Mouse (Mus musculus): ENCODE measurements around the gene Spsb4.

Gene Spsb4

DNA sequence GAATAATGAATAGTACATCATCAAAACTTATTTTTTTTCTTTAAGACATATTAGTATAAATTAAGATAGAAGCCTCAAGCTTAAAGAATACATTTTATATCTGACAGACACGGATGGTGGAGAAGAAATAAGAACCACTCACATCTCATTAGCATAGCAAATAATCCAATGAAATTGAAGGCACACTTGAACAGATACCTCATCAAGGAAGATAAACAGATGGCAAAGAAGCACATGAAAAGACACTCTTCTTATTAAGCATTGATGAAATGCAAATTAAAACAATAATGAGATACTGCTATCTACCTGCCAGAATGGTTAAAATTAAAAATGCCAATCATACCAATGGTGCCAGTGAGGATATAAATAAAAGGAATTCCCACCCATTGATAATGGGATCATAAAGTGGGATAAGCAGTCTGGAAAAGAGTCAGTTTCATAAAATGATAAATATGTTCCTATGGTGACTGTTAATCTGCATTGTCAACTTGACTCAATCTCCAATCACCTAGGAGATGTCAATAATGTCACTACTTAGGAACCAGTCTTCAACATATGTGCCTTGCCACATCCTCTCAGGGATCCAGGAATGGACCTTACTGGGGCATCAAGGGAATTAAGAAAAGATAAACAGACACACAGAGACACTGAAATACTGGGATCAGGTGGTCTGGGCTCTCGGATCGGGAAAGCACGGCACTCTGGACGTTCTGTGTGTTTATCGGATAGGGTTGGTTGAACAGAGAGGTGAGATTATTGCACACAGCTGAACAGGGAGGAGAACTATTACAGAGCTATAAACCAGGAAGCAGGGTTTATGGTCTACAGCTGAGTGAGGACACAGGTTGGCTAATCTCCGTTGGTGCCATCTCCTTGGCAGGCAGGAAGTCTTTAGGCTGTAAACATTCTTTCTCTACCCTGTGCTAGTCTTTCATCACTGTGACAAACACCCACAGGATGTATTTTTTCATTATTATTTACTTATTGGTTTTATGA is 114.0 kb downstream of the Spsb4 start:
- DNase-seq (ENCODE audit: low spot score in 2 of 2) = no peak

DNA sequence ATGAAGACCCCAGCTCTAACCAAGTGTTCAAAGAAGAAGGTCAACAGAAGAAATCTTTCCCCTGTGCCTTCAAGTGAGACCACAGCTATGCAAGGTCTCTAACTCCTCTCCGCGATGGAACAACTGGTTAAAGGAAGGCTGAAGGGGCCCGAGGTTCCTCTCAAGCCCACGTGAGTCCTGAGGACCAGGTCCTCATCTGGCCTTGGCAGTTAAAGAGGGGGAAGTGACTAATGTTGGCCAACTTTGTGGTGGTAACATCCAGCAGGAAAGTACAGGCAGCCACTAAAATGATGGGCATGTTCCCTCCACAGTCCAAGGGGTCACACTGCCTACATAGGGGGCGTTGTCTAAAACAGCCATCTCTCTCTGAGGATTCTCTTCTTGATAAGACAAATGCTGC is 118.9 kb downstream of the Spsb4 start:
- no peak for DNase-seq (ENCODE audit: low spot score in 2 of 2)

DNA sequence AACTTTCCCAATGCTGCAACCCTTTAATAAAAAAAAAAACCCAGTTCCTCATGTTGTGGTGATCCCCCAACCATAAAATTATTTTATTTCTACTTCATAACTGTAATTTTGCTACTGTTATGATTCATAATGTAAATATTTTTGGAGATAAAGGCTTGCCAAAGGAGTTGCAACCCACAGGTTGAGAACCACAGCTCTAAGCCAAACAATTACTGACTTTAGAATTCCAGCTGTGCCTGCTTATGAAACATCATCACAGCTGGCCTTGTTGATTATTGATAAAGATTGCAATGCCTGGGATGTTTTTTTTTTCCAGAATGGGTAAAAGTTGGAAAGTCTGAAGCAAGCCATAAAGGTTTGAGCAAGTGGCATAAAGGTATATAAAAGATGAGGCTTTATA is 119.6 kb downstream of the Spsb4 start:
- DNase-seq (ENCODE audit: low spot score in 2 of 2) = no peak

DNA sequence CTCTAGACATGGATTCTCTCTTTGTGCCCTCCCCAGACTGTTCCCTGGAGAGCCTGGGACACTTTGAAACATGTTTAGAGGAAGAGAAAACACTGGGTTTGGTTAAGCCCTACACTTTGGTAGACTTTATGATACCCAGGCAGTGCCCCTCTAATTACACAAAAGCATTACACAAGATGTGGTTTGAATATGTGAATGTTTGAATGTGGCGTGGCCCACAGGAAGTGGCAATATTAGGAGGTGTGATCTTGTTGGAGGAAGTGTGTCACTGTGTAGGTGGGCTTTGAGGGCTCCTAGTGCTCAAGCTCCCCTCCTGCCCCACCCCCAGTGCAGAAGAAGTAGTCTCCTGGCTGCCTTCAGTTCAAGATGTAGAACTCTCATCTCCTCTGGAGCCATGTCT is 122.0 kb downstream of the Spsb4 start:
- no peak for DNase-seq (ENCODE audit: low spot score in 2 of 2)

DNA sequence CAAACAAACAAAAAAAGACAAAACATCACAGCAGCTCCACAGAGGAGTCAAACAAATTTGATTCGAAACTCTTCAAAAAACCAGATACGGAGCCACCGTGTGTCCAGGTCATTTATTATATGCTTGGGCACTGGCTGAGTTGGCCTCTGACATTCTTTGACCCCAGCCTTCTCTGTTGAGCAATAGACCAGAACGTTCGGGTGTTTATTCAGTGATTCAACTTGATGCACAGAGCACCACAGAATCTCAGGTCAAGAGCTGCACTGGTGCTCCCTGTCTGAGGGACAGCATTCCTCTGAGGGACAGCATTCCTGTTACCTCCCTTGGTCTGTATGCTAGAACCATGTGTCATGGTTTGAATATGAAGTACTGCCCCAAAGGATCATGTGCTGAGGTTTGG is 125.1 kb downstream of the Spsb4 start:
- DNase-seq (ENCODE audit: low spot score in 2 of 2) = no peak
